Mouse (Mus musculus): Measurements from ENCODE around the gene Tgfbi.

DNA sequence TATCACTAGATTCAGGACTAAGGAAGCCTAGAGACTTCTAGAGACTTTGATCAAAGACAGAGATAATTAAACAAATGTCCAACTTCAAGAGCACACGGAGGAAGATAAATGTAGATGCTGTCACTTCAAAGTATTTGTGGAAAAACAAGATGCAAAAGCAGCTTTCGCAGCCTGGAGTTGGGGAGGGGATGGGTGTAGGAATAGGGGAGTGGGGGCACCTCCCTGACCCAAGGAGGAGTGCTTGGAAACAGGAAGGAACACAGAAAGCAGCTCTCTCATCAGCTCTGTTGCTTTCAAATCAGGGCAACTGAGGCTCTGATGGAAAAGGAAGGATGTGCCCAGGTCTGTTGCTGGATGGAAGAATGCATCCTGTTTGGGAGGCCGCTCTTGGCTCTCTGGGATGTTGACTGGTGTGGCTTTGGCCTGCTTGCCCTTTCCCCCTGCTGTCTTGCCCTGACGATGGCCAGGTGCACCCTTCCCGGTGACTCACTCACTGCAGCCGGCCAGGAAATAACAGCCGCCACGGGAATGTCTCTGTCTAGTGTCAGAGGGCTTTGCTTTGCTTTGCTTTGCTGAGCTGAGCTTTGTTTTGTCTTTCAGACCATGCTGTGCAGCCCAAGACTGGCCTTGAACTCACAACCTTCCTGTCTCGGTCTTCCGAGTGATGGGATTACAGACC is 69.6 kb downstream of the Tgfbi start:
- TF ChIP-seq CTCF (IDR thresholded peaks at IDR 0.05; ENCODE audit: extremely low read depth, insufficient read depth, low read length) (no peak), POLR2A (IDR thresholded peaks at IDR 0.05; ENCODE audit: extremely low read depth, insufficient read depth, low read length) (no peak)
